Mouse (Mus musculus): ENCODE results near the gene Slco1b2. TPM values are rescaled to one million over a fixed set of nuclear protein-coding genes. Genes with fewer than 3 reads are reported as not detected.
"Not testable (repeated sequence)": the region's sequence is repeated elsewhere in the genome, so short reads cannot be mapped to it uniquely, and the experiment has no call there.

Slco1b2 gene
- not detected for polyA plus RNA-seq (2017; shearing (Covaris generic))

- ATAC-seq, result no peak
Measured at GRCm38 (mm10) chr6:141629291-141629690, at the start of gene Slco1b2. Slco1b2 (plus strand) TSS chr6:141629518.

GRCm38 (mm10) chr6:141584791-141585403 is 44.4 kb upstream of the Slco1b2 start:
- no peak for ATAC-seq

GRCm38 (mm10) chr6:141590002-141590401 is 39.3 kb upstream of the Slco1b2 start:
- no peak for ATAC-seq

GRCm38 (mm10) chr6:141590598-141591200 is 38.6 kb upstream of the Slco1b2 start:
- ATAC-seq, result not testable (repeated sequence)

GRCm38 (mm10) chr6:141596081-141596480 is 33.2 kb upstream of the Slco1b2 start:
- no peak for ATAC-seq

GRCm38 (mm10) chr6:141597037-141597436 is 32.3 kb upstream of the Slco1b2 start:
- no peak for ATAC-seq

- no peak for ATAC-seq
Measured at GRCm38 (mm10) chr6:141600940-141601339, 28.4 kb upstream of the Slco1b2 start.

GRCm38 (mm10) chr6:141610702-141611260 is 18.5 kb upstream of the Slco1b2 start:
- ATAC-seq, result no peak

GRCm38 (mm10) chr6:141614017-141614416 is 15.3 kb upstream of the Slco1b2 start:
- no peak for ATAC-seq

GRCm38 (mm10) chr6:141615348-141615747 is 14.0 kb upstream of the Slco1b2 start:
- ATAC-seq, result no peak

GRCm38 (mm10) chr6:141632935-141633334 is 3.6 kb downstream of the Slco1b2 start:
- no peak for ATAC-seq

- no peak for ATAC-seq
Measured at GRCm38 (mm10) chr6:141635250-141635649, 5.9 kb downstream of the Slco1b2 start.

- no peak for ATAC-seq
Measured at GRCm38 (mm10) chr6:141640639-141641038, 11.3 kb downstream of the Slco1b2 start.

- ATAC-seq, result no peak
Measured at GRCm38 (mm10) chr6:141687008-141687407, 57.7 kb downstream of the Slco1b2 start.

GRCm38 (mm10) chr6:141691246-141691645 is 61.9 kb downstream of the Slco1b2 start:
- ATAC-seq, result no peak

Other genes starting within 250 kb of the Slco1b2 start
- gene Slco1c1, start 105.2 kb upstream of the Slco1b2 start, polyA plus RNA-seq (2017; shearing (Covaris generic)), result under 1 TPM in 1 of 2 experiments, not detected in 1; 0.17 TPM
- gene Gm5724, start 144.3 kb downstream of the Slco1b2 start, polyA plus RNA-seq (2017; shearing (Covaris generic)), result not detected
- under 1 TPM in 1 of 2 experiments, not detected in 1; 0.56 TPM for gene Slco1a4, start 226.7 kb downstream of the Slco1b2 start, polyA plus RNA-seq (2017; shearing (Covaris generic))